Mouse (Mus musculus) C2C12 (cell line): ENCODE results near the gene Nkiras1. TPM values are rescaled to one million over a fixed set of nuclear protein-coding genes. Genes with fewer than 3 reads are reported as not detected.

Experiments
- H3K27me3 ChIP-seq: one replicate; pipeline ENCODE4 v1.6.1; 2011; ENCODE audit not compliant: control insufficient read depth, insufficient read depth, insufficient read length
- H3K36me3 ChIP-seq: one replicate; pipeline ENCODE4 v1.6.1; 2011; ENCODE audit not compliant: control insufficient read depth, insufficient read depth
- H3K4me3 ChIP-seq: one replicate; pipeline ENCODE4 v1.5.1; 2011; ENCODE audit warnings: mild to moderate bottlenecking, control low read depth; ENCODE audit not compliant: poor library complexity, insufficient read depth, severe bottlenecking
- H3K79me2 ChIP-seq: one replicate; pipeline ENCODE4 v1.6.1; 2011; ENCODE audit not compliant: control insufficient read depth, insufficient read depth
- H3K79me3 ChIP-seq: one replicate; pipeline ENCODE4 v1.6.1; 2011; ENCODE audit warnings: low read depth, control low read depth
- H3ac ChIP-seq: one replicate; pipeline ENCODE3; 2011; ENCODE audit warnings: low read depth; ENCODE audit not compliant: control insufficient read depth, insufficient read length
- CEBPB ChIP-seq: IDR thresholded peaks from one replicate; pipeline ENCODE4 v1.6.1; 2011; ENCODE audit warnings: low read depth, mild to moderate bottlenecking, control low read depth, moderate library complexity
- CTCF ChIP-seq: IDR thresholded peaks from one replicate; pipeline ENCODE4 v1.5.1; 2011; ENCODE audit not compliant: control insufficient read depth, insufficient read depth, insufficient read length
- FOSL1 ChIP-seq: IDR thresholded peaks from one replicate; pipeline ENCODE4 v1.8.0; 2011; ENCODE audit warnings: mild to moderate bottlenecking, low read length; ENCODE audit not compliant: poor library complexity, insufficient read depth, severe bottlenecking
- MAX ChIP-seq: IDR thresholded peaks from one replicate; pipeline ENCODE4 v1.6.1; 2011; ENCODE audit warnings: mild to moderate bottlenecking, control low read depth
- MYOD1 ChIP-seq: IDR thresholded peaks from one replicate; pipeline ENCODE4 v1.6.1; 2011; ENCODE audit warnings: low read depth; ENCODE audit not compliant: control insufficient read depth, insufficient read length
- MYOG ChIP-seq: IDR thresholded peaks from one replicate; pipeline ENCODE4 v1.6.1; 2011; ENCODE audit not compliant: control insufficient read depth, insufficient read length; ENCODE audit errors: extremely low read depth
- USF1 ChIP-seq: IDR thresholded peaks from one replicate; pipeline ENCODE4 v1.6.1; 2011; ENCODE audit warnings: low read depth, mild to moderate bottlenecking, control low read depth, moderate library complexity
- polyA plus RNA-seq: library from polyadenylated mRNA; unstranded; fragments of >200 nt; fragmentation: generic; extraction: Trizol; gene quantifications from one replicate; pipeline ENCODE4 v1.2.1, GENCODE M21; 2012; ENCODE audit warnings: missing spikeins

Nkiras1 gene
- polyA plus RNA-seq, 1 experiment, result 5.0 TPM

- Histone ChIP-seq H3K79me3 (no peaks in the 10 kb centered on the region), H3ac (no peak overlapping the region), H3K4me3 (no peak overlapping the region), H3K79me2 (peaks cover 19% of the 10 kb centered on the region), H3K36me3 (no peaks in the 10 kb centered on the region), H3K27me3 (no peaks in the 10 kb centered on the region)
- TF ChIP-seq CEBPB (no peak), USF1 (no peak), MYOD1 (no peak), MYOG (no peak), FOSL1 (no peak), MAX (no peak), CTCF (no peak)
These were observed 30.7 kb downstream of the Nkiras1 start for GRCm38 (mm10) chr14:18301591-18301990.

GRCm38 (mm10) chr14:18302750-18303149 lies 31.8 kb downstream of the Nkiras1 start:
- no peaks in the 10 kb centered on the region for H3K79me3 ChIP-seq
- no peaks in the 10 kb centered on the region for H3K27me3 ChIP-seq
- no peak overlapping the region for H3K4me3 ChIP-seq
- TF ChIP-seq FOSL1 (no peak), USF1 (no peak), MYOD1 (no peak), MYOG (no peak), CEBPB (no peak), MAX (no peak), CTCF (no peak)
- H3ac ChIP-seq, result no peak overlapping the region
- no peaks in the 10 kb centered on the region for H3K36me3 ChIP-seq
- H3K79me2 ChIP-seq, result peaks cover 10% of the 10 kb centered on the region

- no peaks in the 10 kb centered on the region for H3K27me3 ChIP-seq
- peaks cover 10% of the 10 kb centered on the region for H3K79me2 ChIP-seq
- H3K4me3 ChIP-seq, result no peak overlapping the region
- TF ChIP-seq MYOD1, result no peak
- no peak for TF ChIP-seq FOSL1
- TF ChIP-seq USF1, result no peak
- TF ChIP-seq CTCF, result no peak
- no peak for TF ChIP-seq CEBPB
- no peak for TF ChIP-seq MYOG
- TF ChIP-seq MAX, result no peak
- peaks cover 2% of the 10 kb centered on the region for H3K79me3 ChIP-seq
- no peak overlapping the region for H3ac ChIP-seq
- no peaks in the 10 kb centered on the region for H3K36me3 ChIP-seq
These were observed 32.3 kb downstream of the Nkiras1 start for GRCm38 (mm10) chr14:18303262-18303661.

GRCm38 (mm10) chr14:18304165-18304564 lies 33.2 kb downstream of the Nkiras1 start:
- TF ChIP-seq MYOG (no peak), FOSL1 (no peak), CEBPB (no peak), MAX (no peak), CTCF (no peak), USF1 (no peak), MYOD1 (no peak)
- no peaks in the 10 kb centered on the region for H3K27me3 ChIP-seq
- peaks cover 2% of the 10 kb centered on the region for H3K79me3 ChIP-seq
- peaks cover 10% of the 10 kb centered on the region for H3K79me2 ChIP-seq
- H3K4me3 ChIP-seq, result no peak overlapping the region
- H3ac ChIP-seq, result no peak overlapping the region
- H3K36me3 ChIP-seq, result no peaks in the 10 kb centered on the region

- TF ChIP-seq FOSL1 (no peak), MYOG (no peak), USF1 (no peak), MAX (no peak), CEBPB (no peak), CTCF (no peak), MYOD1 (no peak)
These were observed 46.8 kb downstream of the Nkiras1 start for GRCm38 (mm10) chr14:18317457-18318411.

More at GRCm38 (mm10) chr14:18317457-18318411, 46.8 kb downstream of the Nkiras1 start:
- Histone ChIP-seq H3K79me2 (peaks cover 61% of the 10 kb centered on the region), H3K79me3 (peaks cover 12% of the 10 kb centered on the region), H3K36me3 (no peaks in the 10 kb centered on the region), H3K4me3 (no peak overlapping the region), H3ac (no peak overlapping the region), H3K27me3 (no peaks in the 10 kb centered on the region)
